Mouse (Mus musculus) frontal cortex, postnatal 36 days (tissue): ENCODE data around the gene Fut2.

Source experiments
- DNase-seq, 2 experiments: peaks; one replicate each; pipeline ENCODE4 v3.0.0; 2022; ENCODE audit warnings: low spot score in 2 of 2

The Fut2 gene

GRCm38 (mm10) chr7:45666161-45666560 lies at the start of gene Fut2:
Fut2 (minus strand) TSS chr7:45666394.
- no peak for DNase-seq

GRCm38 (mm10) chr7:45715090-45715708 lies 49.0 kb upstream of the Fut2 start, which contains the start of gene Rpl18:
Rpl18 (plus strand) TSS chr7:45715457.
- DNase-seq, result peak; percentile 98 to 99

- DNase-seq, result no peak
Measured at GRCm38 (mm10) chr7:45714630-45715089, 48.5 kb upstream of the Fut2 start.

- no peak for DNase-seq
Measured at GRCm38 (mm10) chr7:45713881-45714520, 47.8 kb upstream of the Fut2 start.

- no peak for DNase-seq
Measured at GRCm38 (mm10) chr7:45713396-45713795, 47.2 kb upstream of the Fut2 start.

- DNase-seq, result no peak
Measured at GRCm38 (mm10) chr7:45712022-45712757, 46.0 kb upstream of the Fut2 start.

GRCm38 (mm10) chr7:45711316-45712021 lies 45.3 kb upstream of the Fut2 start:
- no peak for DNase-seq

- no peak for DNase-seq
Measured at GRCm38 (mm10) chr7:45710477-45711191, 44.4 kb upstream of the Fut2 start.

GRCm38 (mm10) chr7:45709677-45710355 lies 43.6 kb upstream of the Fut2 start:
- DNase-seq, result no peak

GRCm38 (mm10) chr7:45709036-45709435 lies 42.8 kb upstream of the Fut2 start:
- no peak for DNase-seq

- no peak for DNase-seq
Measured at GRCm38 (mm10) chr7:45708221-45708761, 42.1 kb upstream of the Fut2 start.

- peak; percentile 93 to 97 for DNase-seq
Measured at GRCm38 (mm10) chr7:45707375-45707967, 41.3 kb upstream of the Fut2 start.

- peak; percentile 75 to 83 for DNase-seq
Measured at GRCm38 (mm10) chr7:45706721-45707241, 40.6 kb upstream of the Fut2 start.

- peak; percentile 70 to 84 for DNase-seq
Measured at GRCm38 (mm10) chr7:45705873-45706281, 39.7 kb upstream of the Fut2 start.

GRCm38 (mm10) chr7:45705443-45705864 lies 39.3 kb upstream of the Fut2 start:
- no peak for DNase-seq

- DNase-seq, result peak; percentile 99 to 100
Measured at GRCm38 (mm10) chr7:45704730-45705442, 38.7 kb upstream of the Fut2 start, which contains the start of gene Dbp. Dbp (plus strand) TSS chr7:45705088.

- peak; percentile 72 to 87 for DNase-seq
Measured at GRCm38 (mm10) chr7:45704046-45704559, 37.9 kb upstream of the Fut2 start.

GRCm38 (mm10) chr7:45703521-45704033 lies 37.4 kb upstream of the Fut2 start:
- DNase-seq, result no peak
